Comparison of ENCODE assay signal across 22 mouse cellular contexts in genomic region chr3:88100251-88100650, GRCm38 (mm10). TPM values are rescaled to one million over a fixed set of nuclear protein-coding genes. Genes with fewer than 3 reads are reported as not detected.
DNase-seq lines count a peak whose midpoint lies in the region; ATAC-seq and TF ChIP-seq lines count a peak whose summit lies in the region.
"Had no signal": no experiment of that assay in that cellular context is flagged by ENCODE, and none has a peak within 500 bp of the region (broad histone marks: within the 10 kb centered on the region; RNA-seq: fewer than 3 reads in every experiment).

No protein-coding gene starts in this region.

- ATAC-seq in kidney, postnatal 0 days (replicated peaks; ENCODE audit: low FRiP score, low read depth) = no peak
- ATAC-seq in kidney, embryonic 16.5 days (ENCODE audit: low FRiP score, low TSS enrichment) = no peak
- ATAC-seq in midbrain, postnatal 0 days (ENCODE audit: low FRiP score) = no peak
- no peak for ATAC-seq in midbrain, embryonic 16.5 days

- no peak overlapping the region for H3K4me3 ChIP-seq in kidney, postnatal 0 days (replicated peaks; ENCODE audit: low read depth, low read length)
- H3K4me3 ChIP-seq in kidney, embryonic 16.5 days (ENCODE audit: low read length) = no peak overlapping the region
- H3K4me3 ChIP-seq in midbrain, postnatal 0 days (ENCODE audit: low read depth, low read length) = no peak overlapping the region
- no peak overlapping the region for H3K4me3 ChIP-seq in midbrain, embryonic 16.5 days (ENCODE audit: low read depth, low read length)
- no peak overlapping the region for H3K4me3 ChIP-seq in macrophage (ENCODE audit: inconsistent target)
- H3K4me3 ChIP-seq: forebrain, embryonic 12.5 days; limb, embryonic 13.5 days; liver, embryonic 15.5 days; midbrain, embryonic 10.5 days; myocyte had no signal

- TF ChIP-seq CTCF in kidney, postnatal 0 days (IDR thresholded peaks at IDR 0.05; ENCODE audit: low read depth) = no peak
- no peak for TF ChIP-seq CTCF in midbrain, postnatal 0 days (IDR thresholded peaks at IDR 0.05)

- no peak overlapping the region for H3K27ac ChIP-seq in kidney, postnatal 0 days
- H3K27ac ChIP-seq in kidney, embryonic 16.5 days (ENCODE audit: low read length) = no peak overlapping the region
- H3K27ac ChIP-seq in midbrain, postnatal 0 days (ENCODE audit: low read depth, low read length) = no peak overlapping the region
- no peak overlapping the region for H3K27ac ChIP-seq in midbrain, embryonic 16.5 days (ENCODE audit: low read length)
- H3K27ac ChIP-seq in macrophage = peak overlapping the region; percentile 95; the same call in 1 of the 2 replicates
- H3K27ac ChIP-seq: forebrain, embryonic 12.5 days; limb, embryonic 13.5 days; liver, embryonic 15.5 days; midbrain, embryonic 10.5 days; stomach, postnatal 0 days had no signal

- 62% methylated on average over 3 of the region's 3 CpGs for WGBS in kidney, postnatal 0 days
- 74% methylated on average over 3 of the region's 3 CpGs for WGBS in kidney, embryonic 16.5 days
- 63% methylated on average over 3 of the region's 3 CpGs for WGBS in midbrain, postnatal 0 days
- 61% methylated on average over 3 of the region's 3 CpGs for WGBS in midbrain, embryonic 16.5 days
- WGBS in macrophage (ENCODE audit: missing documents) = 52% methylated on average over 3 of the region's 3 CpGs

- peak; percentile 15 for DNase-seq in kidney, postnatal 0 days (ENCODE audit: low spot score)
- peak; percentile 15 for DNase-seq in midbrain, postnatal 0 days (ENCODE audit: low spot score)
- DNase-seq in NIH3T3 (ENCODE audit: low read depth) = peak; percentile 74
- DNase-seq in embryo, embryonic 11 days = no peak
- DNase-seq: adrenal gland, adult 8-10 months; cerebellum, adult 2 months; gastrocnemius, postnatal 25 days; heart, postnatal 36 days; kidney, adult 2 months; lung, postnatal 14 days had no signal

- no peaks in the 10 kb centered on the region for H3K4me1 ChIP-seq in kidney, postnatal 0 days (replicated peaks; ENCODE audit: insufficient read depth, low read length)
- H3K4me1 ChIP-seq in kidney, embryonic 16.5 days (ENCODE audit: insufficient read depth, low read length) = no peaks in the 10 kb centered on the region
- H3K4me1 ChIP-seq in midbrain, postnatal 0 days (ENCODE audit: insufficient read depth, low read length) = no peaks in the 10 kb centered on the region
- H3K4me1 ChIP-seq in midbrain, embryonic 16.5 days (ENCODE audit: control insufficient read depth, insufficient read depth, low read length) = no peaks in the 10 kb centered on the region
- H3K4me1 ChIP-seq: forebrain, embryonic 12.5 days; limb, embryonic 13.5 days; liver, embryonic 15.5 days; midbrain, embryonic 10.5 days had no signal

- H3K4me2 ChIP-seq in kidney, postnatal 0 days (ENCODE audit: low read length) = no peak overlapping the region
- no peak overlapping the region for H3K4me2 ChIP-seq in kidney, embryonic 16.5 days (replicated peaks; ENCODE audit: low read depth, low read length)
- no peak overlapping the region for H3K4me2 ChIP-seq in midbrain, postnatal 0 days (ENCODE audit: low read depth, low read length, poor library complexity, severe bottlenecking)
- no peak overlapping the region for H3K4me2 ChIP-seq in midbrain, embryonic 16.5 days (ENCODE audit: low read length)
- H3K4me2 ChIP-seq: forebrain, embryonic 12.5 days; limb, embryonic 13.5 days; liver, embryonic 15.5 days had no signal

- H3K79me2 ChIP-seq in macrophage (ENCODE audit: inconsistent target) = no peaks in the 10 kb centered on the region

- 0 out of 2 replicates have a peak, but pooled peaks cover 15% of the 10 kb centered on the region for H3K36me3 ChIP-seq in kidney, postnatal 0 days (ENCODE audit: insufficient read depth, low read length)
- peaks cover 59% of the 10 kb centered on the region for H3K36me3 ChIP-seq in kidney, embryonic 16.5 days (ENCODE audit: insufficient read depth, low read length)
- H3K36me3 ChIP-seq in midbrain, postnatal 0 days (ENCODE audit: insufficient read depth, low read length) = no peaks in the 10 kb centered on the region
- H3K36me3 ChIP-seq in midbrain, embryonic 16.5 days (ENCODE audit: control insufficient read depth, insufficient read depth, low read length) = no peaks in the 10 kb centered on the region
- no peaks in the 10 kb centered on the region for H3K36me3 ChIP-seq in macrophage (ENCODE audit: inconsistent target)

- H3K9me3 ChIP-seq in kidney, postnatal 0 days (replicated peaks; ENCODE audit: low read length) = no peaks in the 10 kb centered on the region
- H3K9me3 ChIP-seq in kidney, embryonic 16.5 days (ENCODE audit: low read length) = no peaks in the 10 kb centered on the region
- no peaks in the 10 kb centered on the region for H3K9me3 ChIP-seq in midbrain, postnatal 0 days (ENCODE audit: low read length)
- H3K9me3 ChIP-seq in midbrain, embryonic 16.5 days (replicated peaks; ENCODE audit: control insufficient read depth, low read length, poor library complexity, severe bottlenecking) = no peaks in the 10 kb centered on the region
- H3K9me3 ChIP-seq: forebrain, embryonic 12.5 days; limb, embryonic 13.5 days; liver, embryonic 15.5 days; midbrain, embryonic 10.5 days had no signal

- H3K27me3 ChIP-seq in kidney, postnatal 0 days (ENCODE audit: insufficient read depth, low read length) = no peaks in the 10 kb centered on the region
- H3K27me3 ChIP-seq in kidney, embryonic 16.5 days (ENCODE audit: insufficient read depth, low read length) = no peaks in the 10 kb centered on the region
- H3K27me3 ChIP-seq in midbrain, postnatal 0 days (ENCODE audit: insufficient read depth, low read length) = no peaks in the 10 kb centered on the region
- H3K27me3 ChIP-seq in midbrain, embryonic 16.5 days (ENCODE audit: control insufficient read depth, insufficient read depth, low read depth, low read length) = no peaks in the 10 kb centered on the region
- H3K27me3 ChIP-seq: forebrain, embryonic 12.5 days; limb, embryonic 13.5 days; liver, embryonic 15.5 days had no signal

- H3K9ac ChIP-seq in kidney, postnatal 0 days (ENCODE audit: low read depth, low read length) = no peak overlapping the region
- H3K9ac ChIP-seq in kidney, embryonic 16.5 days (replicated peaks; ENCODE audit: low read length) = no peak overlapping the region
- no peak overlapping the region for H3K9ac ChIP-seq in midbrain, postnatal 0 days (replicated peaks; ENCODE audit: low read length, poor library complexity, severe bottlenecking)
- H3K9ac ChIP-seq in midbrain, embryonic 16.5 days (ENCODE audit: low read depth, low read length) = no peak overlapping the region
- H3K9ac ChIP-seq: forebrain, embryonic 12.5 days; limb, embryonic 13.5 days; liver, embryonic 15.5 days had no signal

RNA-seq across cellular contexts. Expression of gene Iqgap3, which starts 18.5 kb away (rescaled TPM):
- 6.8 and 8.2 TPM in 2 replicates for polyA plus RNA-seq in kidney, postnatal 0 days (2015; fragmentation: Nextera tagmentation; extraction: Ambion mirVana)
- 20.9 and 23.6 TPM in 2 replicates for polyA plus RNA-seq in kidney, embryonic 16.5 days (2015; fragmentation: Nextera tagmentation; extraction: Ambion mirVana)
- 3.1 and 5.4 TPM in 2 replicates for total RNA-seq in midbrain, postnatal 0 days (2014; rRNA removed)
- 1.2 and 1.4 TPM in 2 replicates for polyA plus RNA-seq in midbrain, postnatal 0 days (2015; fragmentation: Nextera tagmentation; extraction: Ambion mirVana)
- 1.8 and 2.3 TPM in 2 replicates for polyA plus RNA-seq in midbrain, embryonic 16.5 days (2015; fragmentation: Nextera tagmentation; extraction: Ambion mirVana)
- 10 to 100 TPM in 8 of 26 experiments, 1 to 10 TPM in 18; 1.6 to 22.0 (median 5.7) TPM for total RNA-seq in macrophage (2018; cell fraction: chromatin; rRNA removed)
- total RNA-seq in macrophage (2018; cell fraction: cytosol; rRNA removed) = 1 to 10 TPM in 24 of 26 experiments, under 1 TPM in 2; 0.82 to 5.2 (median 2.1) TPM
- total RNA-seq in macrophage (2018; cell fraction: nucleus; rRNA removed) = 10 to 100 TPM in 1 of 26 experiments, 1 to 10 TPM in 25; 1.3 to 14.6 (median 3.6) TPM
- 2.5 to 4.1 TPM (median 3.7 TPM) in 3 replicates for polyA plus RNA-seq in macrophage (2018)

RNA-seq across cellular contexts. Expression of gene Ttc24, which starts 22.1 kb away (rescaled TPM):
- polyA plus RNA-seq in kidney, postnatal 0 days (2015; fragmentation: Nextera tagmentation; extraction: Ambion mirVana) = not detected in 2 replicates
- not detected in 2 replicates for polyA plus RNA-seq in kidney, embryonic 16.5 days (2015; fragmentation: Nextera tagmentation; extraction: Ambion mirVana)
- not detected in 2 replicates for total RNA-seq in midbrain, postnatal 0 days (2014; rRNA removed)
- not detected in 2 replicates for polyA plus RNA-seq in midbrain, postnatal 0 days (2015; fragmentation: Nextera tagmentation; extraction: Ambion mirVana)
- polyA plus RNA-seq in midbrain, embryonic 16.5 days (2015; fragmentation: Nextera tagmentation; extraction: Ambion mirVana) = not detected in 2 replicates
- total RNA-seq in macrophage (2018; cell fraction: chromatin; rRNA removed) = not detected
- total RNA-seq in macrophage (2018; cell fraction: cytosol; rRNA removed) = not detected
- not detected for total RNA-seq in macrophage (2018; cell fraction: nucleus; rRNA removed)
- polyA plus RNA-seq in macrophage (2018) = not detected in 3 replicates
- total RNA-seq: adrenal gland, adult 8-10 months; gastrocnemius, postnatal 25 days; heart, postnatal 36 days; layer of hippocampus, adult 8-10 months; left cerebral cortex, adult 8-10 months had no signal
- polyA plus RNA-seq: cerebellum, adult 2 months; cortical plate, adult 2 months; kidney, adult 2 months; limb, embryonic 13.5 days; liver, embryonic 15.5 days; midbrain, embryonic 10.5 days; myocyte; stomach, postnatal 0 days had no signal

RNA-seq across cellular contexts. Expression of gene Mef2d, which starts 41.9 kb away (rescaled TPM):
- 14.4 and 16.2 TPM in 2 replicates for polyA plus RNA-seq in kidney, postnatal 0 days (2015; fragmentation: Nextera tagmentation; extraction: Ambion mirVana)
- 16.9 and 20.2 TPM in 2 replicates for polyA plus RNA-seq in kidney, embryonic 16.5 days (2015; fragmentation: Nextera tagmentation; extraction: Ambion mirVana)
- total RNA-seq in midbrain, postnatal 0 days (2014; rRNA removed) = 45.5 and 59.6 TPM in 2 replicates
- 21.5 and 26.1 TPM in 2 replicates for polyA plus RNA-seq in midbrain, postnatal 0 days (2015; fragmentation: Nextera tagmentation; extraction: Ambion mirVana)
- polyA plus RNA-seq in midbrain, embryonic 16.5 days (2015; fragmentation: Nextera tagmentation; extraction: Ambion mirVana) = 21.6 and 22.5 TPM in 2 replicates
- total RNA-seq in macrophage (2018; cell fraction: chromatin; rRNA removed) = 100 to 1,000 TPM in 17 of 26 experiments, 10 to 100 TPM in 9; 29.4 to 174 (median 111) TPM
- total RNA-seq in macrophage (2018; cell fraction: cytosol; rRNA removed) = 10 to 100 TPM; 29.8 to 74.5 (median 47.8) TPM
- 100 to 1,000 TPM in 10 of 26 experiments, 10 to 100 TPM in 16; 36.8 to 163 (median 85.6) TPM for total RNA-seq in macrophage (2018; cell fraction: nucleus; rRNA removed)
- 37.8 to 68.1 TPM (median 46.3 TPM) in 3 replicates for polyA plus RNA-seq in macrophage (2018)

RNA-seq across cellular contexts. Expression of gene Naxe, which starts 42.0 kb away (rescaled TPM):
- polyA plus RNA-seq in kidney, postnatal 0 days (2015; fragmentation: Nextera tagmentation; extraction: Ambion mirVana) = 161 and 173 TPM in 2 replicates
- polyA plus RNA-seq in kidney, embryonic 16.5 days (2015; fragmentation: Nextera tagmentation; extraction: Ambion mirVana) = 181 and 190 TPM in 2 replicates
- 85.2 and 123 TPM in 2 replicates for total RNA-seq in midbrain, postnatal 0 days (2014; rRNA removed)
- polyA plus RNA-seq in midbrain, postnatal 0 days (2015; fragmentation: Nextera tagmentation; extraction: Ambion mirVana) = 166 and 176 TPM in 2 replicates
- polyA plus RNA-seq in midbrain, embryonic 16.5 days (2015; fragmentation: Nextera tagmentation; extraction: Ambion mirVana) = 148 and 166 TPM in 2 replicates
- total RNA-seq in macrophage (2018; cell fraction: chromatin; rRNA removed) = 10 to 100 TPM in 6 of 26 experiments, 1 to 10 TPM in 18, not detected in 2; 1.5 to 20.1 (median 7.7) TPM
- 10 to 100 TPM; 57.5 to 79.5 (median 70.0) TPM for total RNA-seq in macrophage (2018; cell fraction: cytosol; rRNA removed)
- total RNA-seq in macrophage (2018; cell fraction: nucleus; rRNA removed) = 10 to 100 TPM in 22 of 26 experiments, 1 to 10 TPM in 4; 8.3 to 32.6 (median 19.2) TPM
- 66.0 to 99.6 TPM (median 82.3 TPM) in 3 replicates for polyA plus RNA-seq in macrophage (2018)

RNA-seq across cellular contexts. Expression of gene Gpatch4, which starts 57.3 kb away (rescaled TPM):
- polyA plus RNA-seq in kidney, postnatal 0 days (2015; fragmentation: Nextera tagmentation; extraction: Ambion mirVana) = 24.8 and 26.3 TPM in 2 replicates
- 35.2 and 42.8 TPM in 2 replicates for polyA plus RNA-seq in kidney, embryonic 16.5 days (2015; fragmentation: Nextera tagmentation; extraction: Ambion mirVana)
- total RNA-seq in midbrain, postnatal 0 days (2014; rRNA removed) = 7.8 and 18.5 TPM in 2 replicates
- 32.3 and 35.7 TPM in 2 replicates for polyA plus RNA-seq in midbrain, postnatal 0 days (2015; fragmentation: Nextera tagmentation; extraction: Ambion mirVana)
- 30.4 and 35.9 TPM in 2 replicates for polyA plus RNA-seq in midbrain, embryonic 16.5 days (2015; fragmentation: Nextera tagmentation; extraction: Ambion mirVana)
- 10 to 100 TPM in 10 of 26 experiments, 1 to 10 TPM in 16; 2.6 to 18.8 (median 9.1) TPM for total RNA-seq in macrophage (2018; cell fraction: chromatin; rRNA removed)
- total RNA-seq in macrophage (2018; cell fraction: cytosol; rRNA removed) = 1 to 10 TPM; 4.0 to 9.6 (median 7.2) TPM
- total RNA-seq in macrophage (2018; cell fraction: nucleus; rRNA removed) = 10 to 100 TPM in 6 of 26 experiments, 1 to 10 TPM in 20; 2.7 to 27.2 (median 6.5) TPM
- polyA plus RNA-seq in macrophage (2018) = 6.3 to 30.7 TPM (median 19.6 TPM) in 3 replicates
